Mouse (Mus musculus) heart, embryonic 12.5 days (tissue): ENCODE data around the gene Faiml. TPM values are rescaled to one million over a fixed set of nuclear protein-coding genes. Genes with fewer than 3 reads are reported as not detected.

ENCODE experiments used
- polyA plus RNA-seq: library from polyadenylated mRNA; unstranded; fragments of >200 nt; fragmentation: Nextera tagmentation; extraction: Ambion mirVana; gene quantifications from 2 replicates; pipeline ENCODE4 v1.2.1, GENCODE M21; 2016

Faiml gene
- polyA plus RNA-seq, 1 experiment from 2014 or later = not detected

Other genes starting within 250 kb of the Faiml start
- 0.14 TPM in 1 of 2 replicates, not detected in the other for gene Gm1123, start 201.5 kb downstream of the Faiml start, polyA plus RNA-seq
- 2.5 and 3.3 TPM in 2 replicates for gene Pik3cb, start 96.6 kb downstream of the Faiml start, polyA plus RNA-seq
- 28.6 and 30.2 TPM in 2 replicates for gene Cep70, start 6.1 kb upstream of the Faiml start, polyA plus RNA-seq
- gene Esyt3, start 121.3 kb upstream of the Faiml start, polyA plus RNA-seq = 0.18 and 0.23 TPM in 2 replicates
- gene Mras, start 200.1 kb upstream of the Faiml start, polyA plus RNA-seq = 8.1 and 8.6 TPM in 2 replicates
- gene Nme9, start 214.2 kb upstream of the Faiml start, polyA plus RNA-seq = not detected in 2 replicates